Mouse (Mus musculus) hindbrain, embryonic 10.5 days (tissue): ENCODE measurements around the gene Rccd1. TPM values are rescaled to one million over a fixed set of nuclear protein-coding genes. Genes with fewer than 3 reads are reported as not detected.
A peak's percentile ranks its signal among the peaks of the same experiment; 100 is the strongest.

Experiments used
- DNase-seq: peaks from one replicate; pipeline ENCODE4 v3.0.0-alpha.2; 2017; ENCODE audit warnings: low spot score
- H3K27ac ChIP-seq: fragments of 300-500 bp; sonication (generic); 2 replicates; pipeline ENCODE4 v1.5.1; 2016; ENCODE audit warnings: mild to moderate bottlenecking, moderate library complexity
- H3K27me3 ChIP-seq: fragments of 300-500 bp; sonication (generic); 2 replicates; pipeline ENCODE4 v1.6.1; 2016; ENCODE audit warnings: mild to moderate bottlenecking; ENCODE audit not compliant: poor library complexity, insufficient read depth, severe bottlenecking
- H3K36me3 ChIP-seq: fragments of 300-500 bp; sonication (generic); 2 replicates; pipeline ENCODE4 v1.6.1; 2016; ENCODE audit warnings: mild to moderate bottlenecking, moderate library complexity
- H3K4me1 ChIP-seq: fragments of 300-500 bp; sonication (generic); replicated peaks from 2 replicates; pipeline ENCODE4 v1.6.1; 2016; ENCODE audit warnings: mild to moderate bottlenecking
- H3K4me3 ChIP-seq: fragments of 300-500 bp; sonication (generic); 2 replicates; pipeline ENCODE4 v1.5.1; 2016; ENCODE audit warnings: mild to moderate bottlenecking, moderate library complexity
- H3K9me3 ChIP-seq: fragments of 300-500 bp; sonication (generic); 2 replicates; pipeline ENCODE4 v1.6.1; 2016; ENCODE audit warnings: mild to moderate bottlenecking, moderate library complexity
- WGBS: fragments of 180-500 bp; shearing (Covaris S2); methylation state at CpG from one replicate; pipeline ENCODE4 v1.1.7; 2016; 5-methylcytosine and 5-hydroxymethylcytosine counted together
- polyA plus RNA-seq: library from polyadenylated mRNA; unstranded; fragments of >200 nt; fragmentation: Nextera tagmentation; extraction: Ambion mirVana; gene quantifications from 2 replicates; pipeline ENCODE4 v1.2.1, GENCODE M21; 2016

Rccd1 gene
- polyA plus RNA-seq, 1 experiment from 2014 or later = 12.2 TPM

- Histone ChIP-seq H3K4me3 (no peak overlapping the region), H3K9me3 (no peaks in the 10 kb centered on the region), H3K4me1 (peaks cover 19% of the 10 kb centered on the region), H3K27ac (no peak overlapping the region), H3K36me3 (peaks cover 75% of the 10 kb centered on the region), H3K27me3 (no peaks in the 10 kb centered on the region)
- DNase-seq = no peak
- WGBS = 90% methylated on average over 2 of the region's 2 CpGs
Measured at GRCm38 (mm10) chr7:80365759-80366158, 41.5 kb upstream of the Rccd1 start.

- H3K36me3 ChIP-seq = peaks cover 95% of the 10 kb centered on the region
Measured at GRCm38 (mm10) chr7:80360435-80360834, 36.2 kb upstream of the Rccd1 start.

DNA sequence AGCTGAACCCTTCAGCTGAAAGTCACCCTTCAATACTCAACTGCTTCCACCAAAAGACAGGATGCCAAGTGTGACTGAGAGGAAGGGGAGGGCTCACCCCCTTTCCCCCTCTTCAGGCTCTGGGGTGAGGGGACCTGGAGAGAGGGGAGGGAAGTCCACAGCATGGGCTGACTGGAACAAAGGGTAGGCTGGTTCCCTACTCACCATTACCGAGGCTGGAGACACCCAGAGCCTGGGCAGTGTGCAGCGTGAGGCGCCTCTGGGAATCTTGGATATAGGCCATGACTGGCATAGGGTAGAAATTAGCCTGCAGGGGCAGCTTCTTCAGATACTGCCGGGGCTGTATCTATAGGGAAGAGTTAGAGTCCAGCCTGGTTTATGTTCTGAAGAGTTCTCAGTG, 33.8 kb upstream of the Rccd1 start:
- no peak for DNase-seq
- Histone ChIP-seq H3K27me3 (no peaks in the 10 kb centered on the region), H3K27ac (no peak overlapping the region), H3K36me3 (peaks cover 93% of the 10 kb centered on the region), H3K4me3 (no peak overlapping the region), H3K4me1 (peaks cover 21% of the 10 kb centered on the region), H3K9me3 (no peaks in the 10 kb centered on the region)
- 71% methylated on average over 4 of the region's 4 CpGs for WGBS

More at GRCm38 (mm10) chr7:80360435-80360834, 36.2 kb upstream of the Rccd1 start:
- H3K27me3 ChIP-seq = no peaks in the 10 kb centered on the region
- H3K27ac ChIP-seq = no peak overlapping the region
- no peak overlapping the region for H3K4me3 ChIP-seq
- DNase-seq = no peak
- 81% methylated on average over 3 of the region's 3 CpGs for WGBS
- no peaks in the 10 kb centered on the region for H3K9me3 ChIP-seq
- H3K4me1 ChIP-seq = peaks cover 21% of the 10 kb centered on the region

GRCm38 (mm10) chr7:80357156-80357555, 32.9 kb upstream of the Rccd1 start:
- peak overlapping the region; percentile 68; the same call in 1 of the 2 replicates for H3K27ac ChIP-seq
- DNase-seq = peak; percentile 40

GRCm38 (mm10) chr7:80356351-80356750, 32.1 kb upstream of the Rccd1 start:
- 92% methylated on average over 13 of the region's 13 CpGs for WGBS
- H3K36me3 ChIP-seq = peaks cover 91% of the 10 kb centered on the region

More at GRCm38 (mm10) chr7:80357156-80357555, 32.9 kb upstream of the Rccd1 start:
- H3K9me3 ChIP-seq = no peaks in the 10 kb centered on the region
- 27% methylated on average over 8 of the region's 8 CpGs for whole genome bisulfite sequencing
- peaks cover 93% of the 10 kb centered on the region for H3K36me3 ChIP-seq
- H3K4me1 ChIP-seq = peaks cover 21% of the 10 kb centered on the region
- no peaks in the 10 kb centered on the region for H3K27me3 ChIP-seq
- H3K4me3 ChIP-seq = no peak overlapping the region

DNA sequence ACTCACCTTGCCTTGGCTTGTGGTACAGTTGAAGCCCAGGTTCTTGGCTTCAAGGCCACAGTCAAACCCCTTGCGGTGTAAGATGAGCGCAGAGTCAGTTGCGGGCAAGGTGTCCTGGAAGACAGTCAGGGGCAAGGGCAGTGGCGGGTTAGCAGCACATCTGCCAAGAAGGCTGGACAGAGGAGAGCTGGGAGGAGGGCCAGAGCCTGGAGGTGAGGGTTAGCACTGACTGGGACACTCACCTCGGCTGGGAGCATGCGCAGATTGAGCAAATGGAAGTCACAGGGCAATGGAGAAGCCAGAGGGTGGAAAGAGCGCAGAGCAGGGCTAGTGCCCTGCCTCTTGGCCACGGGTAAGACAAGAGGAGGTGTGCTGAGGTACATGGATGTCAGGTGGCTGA, 28.7 kb upstream of the Rccd1 start:
- no peaks in the 10 kb centered on the region for H3K9me3 ChIP-seq
- H3K27ac ChIP-seq = no peak overlapping the region
- WGBS = 94% methylated on average over 8 of the region's 8 CpGs
- no peak for DNase-seq
- no peaks in the 10 kb centered on the region for H3K27me3 ChIP-seq
- H3K36me3 ChIP-seq = peaks cover 72% of the 10 kb centered on the region
- H3K4me3 ChIP-seq = no peak overlapping the region
- peaks cover 20% of the 10 kb centered on the region for H3K4me1 ChIP-seq

More at GRCm38 (mm10) chr7:80356351-80356750, 32.1 kb upstream of the Rccd1 start:
- no peak overlapping the region for H3K4me3 ChIP-seq
- peaks cover 21% of the 10 kb centered on the region for H3K4me1 ChIP-seq
- no peaks in the 10 kb centered on the region for H3K9me3 ChIP-seq
- no peak for DNase-seq
- H3K27ac ChIP-seq = peak overlapping the region; percentile 68
- no peaks in the 10 kb centered on the region for H3K27me3 ChIP-seq

DNA sequence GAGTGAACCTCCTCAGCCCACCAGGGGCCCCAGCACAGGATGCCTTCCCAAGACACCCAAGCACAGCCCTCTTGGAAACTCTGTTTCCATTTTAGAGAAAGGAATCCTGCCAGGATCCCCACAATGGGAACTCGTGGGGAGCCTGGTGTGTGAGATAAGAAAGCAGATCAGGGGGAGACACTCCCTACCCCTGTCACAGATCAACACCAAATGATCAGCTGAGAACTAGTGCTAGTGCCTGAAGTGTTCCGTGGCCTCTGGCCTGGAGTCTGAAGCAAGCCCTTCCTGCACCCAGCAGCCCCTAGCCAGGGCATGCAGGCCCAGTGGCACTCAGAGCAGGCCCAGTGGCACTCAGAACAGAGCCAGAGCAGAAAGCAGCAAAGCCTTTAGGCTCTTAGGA, 26.6 kb upstream of the Rccd1 start:
- DNase-seq = no peak
- Histone ChIP-seq H3K27ac (no peak overlapping the region), H3K36me3 (peaks cover 56% of the 10 kb centered on the region), H3K27me3 (no peaks in the 10 kb centered on the region), H3K9me3 (no peaks in the 10 kb centered on the region), H3K4me3 (no peak overlapping the region), H3K4me1 (peaks cover 6% of the 10 kb centered on the region; the same call in 1 of the 2 replicates)
- 78% methylated on average over 2 of the region's 2 CpGs for WGBS

- H3K4me3 ChIP-seq = no peak overlapping the region
- 77% methylated on average over 13 of the region's 13 CpGs for WGBS
- H3K4me1 ChIP-seq = peaks cover 16% of the 10 kb centered on the region
- no peaks in the 10 kb centered on the region for H3K27me3 ChIP-seq
- DNase-seq = no peak
- no peak overlapping the region for H3K27ac ChIP-seq
- H3K36me3 ChIP-seq = peaks cover 39% of the 10 kb centered on the region
- peaks cover 3% of the 10 kb centered on the region for H3K9me3 ChIP-seq
Measured at GRCm38 (mm10) chr7:80347670-80348586, 23.7 kb upstream of the Rccd1 start.

DNA sequence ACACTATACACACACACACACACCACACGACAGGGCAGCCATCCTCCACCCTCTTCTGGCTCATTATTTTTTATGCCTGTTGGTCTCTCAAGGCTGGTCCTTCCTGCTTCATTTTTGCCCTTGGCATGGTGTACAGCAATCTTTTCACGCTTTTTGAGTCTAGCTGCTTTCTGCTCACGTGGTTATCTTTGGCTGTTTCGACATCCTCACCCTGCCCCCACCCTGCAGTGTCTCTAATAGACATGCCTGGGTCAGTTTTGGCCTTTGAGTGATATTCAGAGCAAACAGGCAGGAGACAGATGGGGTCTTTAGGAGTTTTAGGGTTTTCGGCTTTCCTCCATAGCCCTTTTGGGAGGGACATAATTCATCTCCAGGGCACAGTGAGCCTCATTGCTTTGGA, 22.6 kb upstream of the Rccd1 start:
- no peak overlapping the region for H3K4me3 ChIP-seq
- peaks cover 5% of the 10 kb centered on the region for H3K27me3 ChIP-seq
- H3K27ac ChIP-seq = no peak overlapping the region
- WGBS = 89% methylated on average over 5 of the region's 5 CpGs
- peaks cover 28% of the 10 kb centered on the region for H3K36me3 ChIP-seq
- DNase-seq = no peak
- peaks cover 3% of the 10 kb centered on the region for H3K9me3 ChIP-seq
- peaks cover 27% of the 10 kb centered on the region for H3K4me1 ChIP-seq

DNA sequence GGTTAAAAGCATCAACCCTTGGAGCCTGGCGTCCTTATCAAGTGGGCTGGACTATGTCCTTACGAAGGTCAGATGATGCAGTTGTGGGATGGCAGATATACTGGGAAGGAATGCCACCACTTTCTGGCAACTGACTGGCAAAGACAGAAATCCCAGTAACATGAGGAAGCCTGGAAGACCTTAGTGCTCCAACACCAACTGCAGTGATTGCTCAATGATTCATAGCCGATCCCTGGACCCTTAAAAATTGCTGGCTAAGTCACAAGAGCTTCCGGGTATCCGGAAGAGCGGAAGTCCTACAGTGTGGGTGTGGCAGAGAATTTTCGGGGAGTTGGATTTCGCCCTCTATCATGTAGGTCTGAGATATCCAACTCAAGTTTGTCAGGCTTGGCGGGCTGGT, 21.9 kb upstream of the Rccd1 start:
- WGBS = 93% methylated on average over 9 of the region's 9 CpGs
- no peak overlapping the region for H3K27ac ChIP-seq
- H3K36me3 ChIP-seq = peaks cover 23% of the 10 kb centered on the region
- H3K4me1 ChIP-seq = peaks cover 33% of the 10 kb centered on the region
- peaks cover 3% of the 10 kb centered on the region for H3K9me3 ChIP-seq
- H3K4me3 ChIP-seq = no peak overlapping the region
- DNase-seq = no peak
- peaks cover 11% of the 10 kb centered on the region for H3K27me3 ChIP-seq

GRCm38 (mm10) chr7:80343270-80344018, 19.2 kb upstream of the Rccd1 start:
- H3K9me3 ChIP-seq = peaks cover 3% of the 10 kb centered on the region
- WGBS = 24% methylated on average over 19 of the region's 19 CpGs
- H3K4me1 ChIP-seq = peaks cover 52% of the 10 kb centered on the region
- no peak for DNase-seq
- H3K36me3 ChIP-seq = peaks cover 9% of the 10 kb centered on the region; the same call in 1 of the 2 replicates
- peaks cover 12% of the 10 kb centered on the region for H3K27me3 ChIP-seq
- peak overlapping the region; percentile 94 for H3K27ac ChIP-seq
- H3K4me3 ChIP-seq = peak overlapping the region; percentile 72

DNA sequence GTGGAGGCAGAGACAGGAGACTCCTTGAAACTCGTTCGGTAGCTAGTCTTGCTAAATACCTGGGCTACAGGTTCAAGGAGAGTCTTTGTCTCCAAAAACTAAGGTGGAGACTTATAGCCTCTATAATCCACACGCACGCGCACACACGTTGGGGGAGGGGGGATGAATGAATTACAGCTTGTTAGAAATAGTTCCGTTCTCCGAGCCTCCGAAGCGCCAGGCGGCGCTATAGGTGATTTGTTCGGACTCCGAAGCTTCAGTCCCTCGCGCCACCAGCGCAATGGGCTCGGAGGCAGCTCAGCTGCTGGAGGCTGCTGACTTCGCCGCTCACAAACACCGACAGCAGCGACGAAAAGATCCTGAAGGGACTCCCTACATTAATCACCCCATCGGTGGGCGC, 18.6 kb upstream of the Rccd1 start, which contains the start of gene Hddc3:
Gene Hddc3, plus strand, starts transcription at position 247 of the 400 bp plus-strand sequence.
- Histone ChIP-seq H3K36me3 (peaks cover 9% of the 10 kb centered on the region), H3K27me3 (peaks cover 12% of the 10 kb centered on the region), H3K4me1 (peaks cover 56% of the 10 kb centered on the region), H3K4me3 (peak within 1 kb of the TSS; percentile 72), H3K9me3 (peaks cover 3% of the 10 kb centered on the region), H3K27ac (peak within 1 kb of the TSS; percentile 94)
- 2% methylated on average over 25 of the region's 25 CpGs for WGBS
- DNase-seq = peak; percentile 95
